Comparison of ENCODE assay signal across 23 mouse cellular contexts in genomic region chr1:87851344-87851743, GRCm38 (mm10). TPM values are rescaled to one million over a fixed set of nuclear protein-coding genes. Genes with fewer than 3 reads are reported as not detected.
A peak's percentile ranks its signal among the peaks of the same experiment; 100 is the strongest.
DNase-seq lines count a peak whose midpoint lies in the region; ATAC-seq and TF ChIP-seq lines count a peak whose summit lies in the region.
"Had no signal": no experiment of that assay in that cellular context is flagged by ENCODE, and none has a peak within 500 bp of the region (broad histone marks: within the 10 kb centered on the region; RNA-seq: fewer than 3 reads in every experiment).

No protein-coding gene starts in this region.

- peaks cover under 1% of the 10 kb centered on the region; the same call in 1 of the 2 replicates for H3K36me3 ChIP-seq in heart, adult 2 months (ENCODE audit: control insufficient read depth, insufficient read depth, low read length)
- no peaks in the 10 kb centered on the region for H3K36me3 ChIP-seq in macrophage (ENCODE audit: inconsistent target)
- no peaks in the 10 kb centered on the region for H3K36me3 ChIP-seq in kidney, embryonic 16.5 days (ENCODE audit: insufficient read depth, low read length)
- H3K36me3 ChIP-seq: embryonic facial prominence, embryonic 13.5 days; heart, embryonic 15.5 days; hindbrain, embryonic 10.5 days had no signal

- no peak overlapping the region for H3K27ac ChIP-seq in heart, adult 2 months
- H3K27ac ChIP-seq in bone marrow, adult 2 months (ENCODE audit: control insufficient read depth, insufficient read depth, low read depth, low read length, poor library complexity), result peak overlapping the region; percentile 49; the same call in 1 of the 2 replicates
- peak overlapping the region; percentile 97 for H3K27ac ChIP-seq in macrophage
- no peak overlapping the region for H3K27ac ChIP-seq in kidney, embryonic 16.5 days (ENCODE audit: low read length)
- H3K27ac ChIP-seq: embryonic facial prominence, embryonic 13.5 days; forebrain, embryonic 13.5 days; heart, embryonic 15.5 days; hindbrain, embryonic 10.5 days; hindbrain, embryonic 14.5 days had no signal

- H3K4me3 ChIP-seq in heart, adult 2 months, result no peak overlapping the region
- H3K4me3 ChIP-seq in bone marrow, adult 2 months (replicated peaks; ENCODE audit: control insufficient read depth, low read depth, low read length), result no peak overlapping the region
- H3K4me3 ChIP-seq in macrophage (ENCODE audit: inconsistent target), result no peak overlapping the region
- no peak overlapping the region for H3K4me3 ChIP-seq in kidney, embryonic 16.5 days (ENCODE audit: low read length)
- H3K4me3 ChIP-seq: embryonic facial prominence, embryonic 13.5 days; forebrain, embryonic 13.5 days; gastrocnemius, adult 2 months; heart, embryonic 15.5 days; hindbrain, embryonic 10.5 days had no signal

- no peak for TF ChIP-seq POLR2A in heart, adult 2 months (IDR thresholded peaks at IDR 0.05; ENCODE audit: insufficient read depth, low read depth, low read length)
- TF ChIP-seq POLR2A in bone marrow, adult 2 months (IDR thresholded peaks at IDR 0.05; ENCODE audit: borderline replicate concordance, control insufficient read depth, low read depth, low read length), result no peak

- no peak overlapping the region for H3K4me2 ChIP-seq in kidney, embryonic 16.5 days (replicated peaks; ENCODE audit: low read depth, low read length)
- H3K4me2 ChIP-seq: embryonic facial prominence, embryonic 13.5 days; forebrain, embryonic 13.5 days; heart, embryonic 11.5 days; heart, embryonic 15.5 days; hindbrain, embryonic 14.5 days had no signal

- H3K27me3 ChIP-seq in heart, adult 2 months (ENCODE audit: control insufficient read depth, insufficient read depth, low read length), result no peaks in the 10 kb centered on the region
- H3K27me3 ChIP-seq in kidney, embryonic 16.5 days (ENCODE audit: insufficient read depth, low read length), result no peaks in the 10 kb centered on the region
- H3K27me3 ChIP-seq: embryonic facial prominence, embryonic 13.5 days; forebrain, embryonic 13.5 days; heart, embryonic 15.5 days had no signal

- TF ChIP-seq EP300 in heart, adult 2 months (IDR thresholded peaks at IDR 0.05; ENCODE audit: insufficient read depth, low read depth, low read length), result no peak

- H3K9me3 ChIP-seq in kidney, embryonic 16.5 days (ENCODE audit: low read length), result no peaks in the 10 kb centered on the region
- H3K9me3 ChIP-seq: embryonic facial prominence, embryonic 13.5 days; forebrain, embryonic 13.5 days; G1E; heart, embryonic 15.5 days; hindbrain, embryonic 10.5 days had no signal

- DNase-seq in heart, adult 11 months, result peak; percentile 88
- DNase-seq in heart, adult 2 months, result no peak
- no peak for DNase-seq in layer of hippocampus, adult 9-10 months (ENCODE audit: low spot score)
- DNase-seq: adrenal gland, postnatal 14 days; B cell, adult 2 months; cerebellum, adult 11 months; cerebellum, adult 8-10 months; gastrocnemius, adult 2 months; gastrocnemius, postnatal 36 days; heart, adult 18-20 months; heart, postnatal 14 days had no signal

- H3K9ac ChIP-seq in heart, adult 2 months (ENCODE audit: low read depth, low read length), result no peak overlapping the region
- H3K9ac ChIP-seq in kidney, embryonic 16.5 days (replicated peaks; ENCODE audit: low read length), result no peak overlapping the region
- H3K9ac ChIP-seq: embryonic facial prominence, embryonic 13.5 days; forebrain, embryonic 13.5 days; heart, embryonic 15.5 days; hindbrain, embryonic 14.5 days had no signal

- 79% methylated on average over 3 of the region's 3 CpGs for WGBS in heart, adult 2 months
- WGBS in bone marrow, adult 2 months, result 64% methylated on average over 3 of the region's 3 CpGs
- 74% methylated on average over 3 of the region's 3 CpGs for WGBS in macrophage (ENCODE audit: missing documents)
- 89% methylated on average over 3 of the region's 3 CpGs for WGBS in kidney, embryonic 16.5 days

- peaks cover 19% of the 10 kb centered on the region for H3K4me1 ChIP-seq in heart, adult 2 months (ENCODE audit: control insufficient read depth, insufficient read depth, low read length)
- peaks cover 10% of the 10 kb centered on the region; the same call in 1 of the 2 replicates for H3K4me1 ChIP-seq in bone marrow, adult 2 months (ENCODE audit: control insufficient read depth, insufficient read depth, low read length)
- H3K4me1 ChIP-seq in kidney, embryonic 16.5 days (ENCODE audit: insufficient read depth, low read length), result peaks cover 33% of the 10 kb centered on the region

- no peak for TF ChIP-seq CTCF in heart, adult 2 months (IDR thresholded peaks at IDR 0.05)
- TF ChIP-seq CTCF in bone marrow, adult 2 months (IDR thresholded peaks at IDR 0.05; ENCODE audit: control insufficient read depth, insufficient read depth, low read length), result no peak

- intact Hi-C loops in heart, adult 2 months (cut with DNase I), result loop anchor here (5.0 kb wide), 2 partner anchors 51 to 64 kb away; no protein-coding TSS in a partner anchor

- peak; percentile 19 for ATAC-seq in CD4-positive, CD25-positive, alpha-beta regulatory T cell, adult 4 months
- ATAC-seq in kidney, embryonic 16.5 days (ENCODE audit: low FRiP score, low TSS enrichment), result no peak
- ATAC-seq: forebrain, embryonic 13.5 days; intestine, embryonic 16.5 days had no signal

- peaks cover 3% of the 10 kb centered on the region; the same call in 1 of the 2 replicates for H3K79me2 ChIP-seq in heart, adult 2 months (replicated peaks; ENCODE audit: control insufficient read depth, insufficient read depth, low read length)
- H3K79me2 ChIP-seq in macrophage (ENCODE audit: inconsistent target), result peaks cover 28% of the 10 kb centered on the region

RNA-seq across cellular contexts. Expression of gene Dgkd, which starts 1.7 kb away (rescaled TPM):
- total RNA-seq in heart, adult 2 months (2021), result 10 to 100 TPM; 40.8 to 47.3 TPM
- polyA plus RNA-seq in heart, adult 2 months (2012; rRNA removed), result 23.5 and 34.7 TPM in 2 replicates
- polyA plus RNA-seq in CD4-positive, CD25-positive, alpha-beta regulatory T cell, adult 4 months (2017; shearing (Covaris generic)), result 10 to 100 TPM; 38.7 to 57.0 TPM
- polyA plus RNA-seq in bone marrow, adult 2 months (2011; ENCODE audit: insufficient read depth, insufficient read length, low replicate concordance, missing spikeins), result 33.5 and 56.0 TPM in 2 replicates
- total RNA-seq in macrophage (2018; cell fraction: chromatin; rRNA removed), result 100 to 1,000 TPM in 20 of 26 experiments, 10 to 100 TPM in 6; 34.5 to 425 (median 135) TPM
- total RNA-seq in macrophage (2018; cell fraction: cytosol; rRNA removed), result 10 to 100 TPM; 22.3 to 84.2 (median 40.3) TPM
- 100 to 1,000 TPM in 9 of 26 experiments, 10 to 100 TPM in 17; 36.1 to 233 (median 76.6) TPM for total RNA-seq in macrophage (2018; cell fraction: nucleus; rRNA removed)
- 33.2 to 62.9 TPM (median 58.3 TPM) in 3 replicates for polyA plus RNA-seq in macrophage (2018)
- 33.8 and 35.3 TPM in 2 replicates for polyA plus RNA-seq in kidney, embryonic 16.5 days (2015; fragmentation: Nextera tagmentation; extraction: Ambion mirVana)

RNA-seq across cellular contexts. Expression of gene Sag, which starts 47.9 kb away (rescaled TPM):
- under 1 TPM; 0.16 to 0.43 TPM for total RNA-seq in heart, adult 2 months (2021)
- polyA plus RNA-seq in heart, adult 2 months (2012; rRNA removed), result 0.47 and 0.57 TPM in 2 replicates
- 1 to 10 TPM; 6.2 to 6.4 TPM for polyA plus RNA-seq in CD4-positive, CD25-positive, alpha-beta regulatory T cell, adult 4 months (2017; shearing (Covaris generic))
- 4.0 and 7.0 TPM in 2 replicates for polyA plus RNA-seq in bone marrow, adult 2 months (2011; ENCODE audit: insufficient read depth, insufficient read length, low replicate concordance, missing spikeins)
- 10 to 100 TPM in 16 of 26 experiments, 1 to 10 TPM in 9, under 1 TPM in 1; 0.96 to 24.1 (median 11.8) TPM for total RNA-seq in macrophage (2018; cell fraction: chromatin; rRNA removed)
- total RNA-seq in macrophage (2018; cell fraction: cytosol; rRNA removed), result under 1 TPM; 0.11 to 0.80 (median 0.37) TPM
- total RNA-seq in macrophage (2018; cell fraction: nucleus; rRNA removed), result 10 to 100 TPM in 1 of 26 experiments, 1 to 10 TPM in 24, under 1 TPM in 1; 0.35 to 12.0 (median 4.4) TPM
- 0.50 to 0.83 TPM (median 0.62 TPM) in 3 replicates for polyA plus RNA-seq in macrophage (2018)
- 1.3 and 2.0 TPM in 2 replicates for polyA plus RNA-seq in kidney, embryonic 16.5 days (2015; fragmentation: Nextera tagmentation; extraction: Ambion mirVana)
- polyA plus RNA-seq: G1E had no signal

Comparison
In these comparisons a context has a peak if more than half of its experiments do, and no peak if none do; other contexts are left out.
1. H3K27ac ChIP-seq: peak in bone marrow, adult 2 months (single experiment) and macrophage (single experiment); none in heart, adult 2 months (single experiment) and kidney, embryonic 16.5 days (single experiment).